Mouse (Mus musculus) heart, embryonic 10.5 days (tissue): Measurements from ENCODE around the gene Ptprt. TPM values are rescaled to one million over a fixed set of nuclear protein-coding genes. Genes with fewer than 3 reads are reported as not detected.
A peak's percentile ranks its signal among the peaks of the same experiment; 100 is the strongest.

ENCODE experiments used
- DNase-seq: peaks from one replicate; pipeline ENCODE4 v3.0.0-alpha.2; 2017; ENCODE audit warnings: low spot score
- H3K27ac ChIP-seq: fragments of 300-500 bp; sonication (generic); 2 replicates; pipeline ENCODE4 v1.5.1; 2016; ENCODE audit warnings: mild to moderate bottlenecking
- H3K27me3 ChIP-seq: fragments of 300-500 bp; sonication (generic); 2 replicates; pipeline ENCODE4 v1.6.1; 2016; ENCODE audit warnings: mild to moderate bottlenecking; ENCODE audit not compliant: poor library complexity, insufficient read depth, severe bottlenecking
- H3K36me3 ChIP-seq: fragments of 300-500 bp; sonication (generic); 2 replicates; pipeline ENCODE4 v1.6.1; 2016; ENCODE audit warnings: mild to moderate bottlenecking, moderate library complexity
- H3K4me1 ChIP-seq: fragments of 300-500 bp; sonication (generic); 2 replicates; pipeline ENCODE4 v1.6.1; 2016; ENCODE audit warnings: mild to moderate bottlenecking
- H3K4me3 ChIP-seq: fragments of 300-500 bp; sonication (generic); 2 replicates; pipeline ENCODE4 v1.5.1; 2016; ENCODE audit warnings: mild to moderate bottlenecking, moderate library complexity
- H3K9me3 ChIP-seq: fragments of 300-500 bp; sonication (generic); 2 replicates; pipeline ENCODE4 v1.6.1; 2016; ENCODE audit warnings: mild to moderate bottlenecking, moderate library complexity
- WGBS: fragments of 180-500 bp; shearing (Covaris S2); methylation state at CpG from one replicate; pipeline ENCODE4 v1.1.7; 2016; 5-methylcytosine and 5-hydroxymethylcytosine counted together
- polyA plus RNA-seq: library from polyadenylated mRNA; unstranded; fragments of >200 nt; fragmentation: Nextera tagmentation; extraction: Ambion mirVana; gene quantifications from 2 replicates; pipeline ENCODE4 v1.2.1, GENCODE M21; 2016

Gene Ptprt
- polyA plus RNA-seq, 1 experiment from 2014 or later = 0.51 TPM

DNA sequence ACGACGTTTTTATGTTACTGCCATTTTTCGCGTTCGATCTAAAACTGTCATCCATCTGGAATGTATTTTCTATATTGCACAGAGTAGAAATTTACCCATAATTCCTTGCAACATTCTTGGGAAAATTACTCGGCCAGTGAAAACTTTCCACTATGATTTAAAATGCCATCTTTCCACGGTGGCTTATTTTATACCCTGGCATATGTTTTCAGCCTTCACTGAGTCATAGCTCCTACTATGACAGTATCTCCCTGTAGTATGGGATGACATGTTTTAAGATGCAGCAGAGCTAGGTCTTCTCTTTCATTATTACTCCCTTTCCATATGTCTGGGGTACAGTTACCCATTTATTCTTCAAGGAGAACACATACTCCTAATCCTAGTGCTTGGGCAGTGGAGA is 753.7 kb downstream of the Ptprt start:
- Histone ChIP-seq H3K27me3 (no peaks in the 10 kb centered on the region), H3K27ac (no peak overlapping the region)
- WGBS = 93% methylated on average over 7 of the region's 7 CpGs

GRCm38 (mm10) chr2:161902196-161902595 is 758.8 kb downstream of the Ptprt start:
- Histone ChIP-seq H3K4me1 (0 out of 2 replicates have a peak, but pooled peaks cover 5% of the 10 kb centered on the region), H3K36me3 (no peaks in the 10 kb centered on the region), H3K4me3 (no peak overlapping the region), H3K27ac (no peak overlapping the region), H3K9me3 (no peaks in the 10 kb centered on the region), H3K27me3 (no peaks in the 10 kb centered on the region)
- WGBS = 81% methylated on average over 3 of the region's 3 CpGs
- no peak for DNase-seq

More for the DNA sequence above, 753.7 kb downstream of the Ptprt start:
- no peak for DNase-seq
- Histone ChIP-seq H3K4me3 (no peak overlapping the region), H3K9me3 (no peaks in the 10 kb centered on the region), H3K36me3 (no peaks in the 10 kb centered on the region), H3K4me1 (0 out of 2 replicates have a peak, but pooled peaks cover 5% of the 10 kb centered on the region)

DNA sequence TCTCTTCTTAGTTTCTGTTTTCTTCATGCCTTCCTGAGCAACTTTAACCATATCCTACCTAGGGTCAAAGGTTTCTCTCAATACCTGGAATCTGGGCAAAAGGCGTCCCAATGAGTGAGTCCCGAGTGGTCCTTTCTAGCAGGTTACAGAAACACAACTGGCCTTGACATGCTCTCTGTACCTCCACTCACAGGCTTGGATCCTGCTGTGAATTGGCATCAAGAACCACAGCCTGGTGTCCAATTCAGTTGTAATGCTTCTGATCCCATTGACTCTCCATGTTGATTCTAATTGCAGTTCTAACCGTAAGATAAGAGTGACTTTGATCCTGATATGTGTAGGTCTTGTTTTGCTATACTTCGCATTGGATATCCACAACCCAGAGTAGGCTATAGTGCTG is 776.5 kb downstream of the Ptprt start:
- Histone ChIP-seq H3K27ac (no peak overlapping the region), H3K4me3 (no peak overlapping the region), H3K36me3 (no peaks in the 10 kb centered on the region), H3K4me1 (no peaks in the 10 kb centered on the region), H3K9me3 (no peaks in the 10 kb centered on the region), H3K27me3 (no peaks in the 10 kb centered on the region)
- WGBS = 88% methylated on average over 4 of the region's 4 CpGs
- no peak for DNase-seq

DNA sequence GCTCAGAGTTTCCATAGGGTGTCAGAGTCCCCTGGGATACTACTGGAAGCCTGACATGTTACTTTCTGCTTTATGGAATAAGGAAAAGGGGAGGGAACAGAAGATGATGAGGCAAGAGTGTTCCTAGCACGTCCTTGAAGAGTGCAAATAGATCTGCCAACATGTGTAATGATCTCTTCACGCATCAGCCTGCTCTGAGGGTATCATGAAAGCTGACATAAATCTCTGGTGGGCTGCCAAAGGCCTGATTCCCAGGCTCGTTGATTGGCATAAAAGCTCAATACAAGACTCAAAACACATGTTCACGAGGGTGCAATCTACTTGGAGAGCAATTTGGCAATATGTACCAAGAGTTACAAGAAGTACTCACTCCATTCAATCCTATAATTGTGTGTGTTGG is 778.4 kb downstream of the Ptprt start:
- H3K4me3 ChIP-seq = no peak overlapping the region
- H3K9me3 ChIP-seq = no peaks in the 10 kb centered on the region
- H3K4me1 ChIP-seq = no peaks in the 10 kb centered on the region
- DNase-seq = no peak
- H3K36me3 ChIP-seq = no peaks in the 10 kb centered on the region
- no peaks in the 10 kb centered on the region for H3K27me3 ChIP-seq
- H3K27ac ChIP-seq = no peak overlapping the region
- WGBS = 73% methylated on average over 4 of the region's 4 CpGs

DNA sequence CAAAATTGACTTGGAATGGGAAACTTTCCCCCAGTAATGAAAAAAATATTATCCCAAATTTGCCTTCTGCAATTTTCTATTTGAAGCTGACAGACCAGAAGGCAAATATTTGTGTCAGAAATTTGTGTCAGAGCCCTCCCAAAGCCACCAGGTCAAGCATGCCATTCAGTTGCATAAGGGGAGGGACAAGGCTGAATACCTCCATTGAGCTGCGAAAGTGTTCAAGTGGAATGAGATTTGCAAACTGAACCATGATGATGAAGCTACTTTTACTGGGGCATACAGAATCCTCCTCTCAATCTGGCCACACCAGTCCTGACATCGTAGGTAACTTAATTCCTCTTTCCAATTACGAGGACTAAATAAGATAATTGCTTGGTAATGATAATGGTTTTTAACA is 780.0 kb downstream of the Ptprt start:
- H3K27ac ChIP-seq = no peak overlapping the region
- H3K4me3 ChIP-seq = no peak overlapping the region
- no peaks in the 10 kb centered on the region for H3K4me1 ChIP-seq
- no peaks in the 10 kb centered on the region for H3K9me3 ChIP-seq
- H3K36me3 ChIP-seq = no peaks in the 10 kb centered on the region
- WGBS = 84% methylated on average over 3 of the region's 3 CpGs
- DNase-seq = no peak
- no peaks in the 10 kb centered on the region for H3K27me3 ChIP-seq

DNA sequence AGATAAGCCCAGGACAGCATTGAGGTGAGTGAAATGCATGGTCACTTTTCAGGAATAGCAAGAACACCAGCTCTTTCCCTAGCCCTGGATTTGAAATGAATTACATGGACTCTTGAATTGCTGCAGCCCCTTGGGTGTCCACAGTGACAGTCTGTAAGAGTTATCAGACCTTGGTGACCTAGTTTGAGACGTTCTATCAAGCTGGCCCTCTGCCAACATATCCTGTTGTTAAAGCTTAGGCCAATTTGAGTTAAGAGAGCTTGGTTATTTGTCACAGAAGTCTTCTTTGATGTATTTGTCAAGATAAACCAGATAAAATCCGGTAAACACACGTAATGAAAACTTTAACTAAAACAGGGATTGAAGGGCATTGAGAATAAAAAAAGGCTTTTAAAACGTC is 795.7 kb downstream of the Ptprt start:
- H3K36me3 ChIP-seq = no peaks in the 10 kb centered on the region
- DNase-seq = no peak

DNA sequence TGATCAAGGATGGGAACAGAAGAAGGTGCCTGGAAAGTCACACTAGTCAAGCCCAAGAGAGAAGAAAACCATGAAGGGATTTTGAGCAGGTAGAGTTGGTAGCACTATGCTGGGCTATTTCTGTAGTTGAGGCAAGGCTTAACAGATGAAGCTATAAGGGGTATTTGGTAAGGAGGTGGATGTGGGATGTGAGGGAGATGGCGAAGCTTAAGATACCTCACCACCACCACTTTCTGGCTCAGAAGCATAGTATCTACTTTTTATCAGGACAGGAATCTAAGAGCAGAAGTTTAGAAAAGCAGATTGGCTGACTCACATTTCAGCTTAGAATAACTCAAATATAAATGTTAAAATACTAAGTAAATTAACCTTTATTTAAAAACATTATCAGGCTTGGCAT is 802.1 kb downstream of the Ptprt start:
- DNase-seq = no peak
- no peak overlapping the region for H3K4me3 ChIP-seq
- no peaks in the 10 kb centered on the region for H3K9me3 ChIP-seq
- WGBS = 89% methylated on average over 1 of the region's 1 CpGs
- H3K36me3 ChIP-seq = no peaks in the 10 kb centered on the region
- H3K27me3 ChIP-seq = no peaks in the 10 kb centered on the region
- no peaks in the 10 kb centered on the region for H3K4me1 ChIP-seq
- H3K27ac ChIP-seq = no peak overlapping the region

More for the DNA sequence above, 795.7 kb downstream of the Ptprt start:
- Histone ChIP-seq H3K4me3 (no peak overlapping the region), H3K9me3 (no peaks in the 10 kb centered on the region), H3K4me1 (no peaks in the 10 kb centered on the region), H3K27me3 (no peaks in the 10 kb centered on the region), H3K27ac (no peak overlapping the region)
- WGBS = 55% methylated on average over 4 of the region's 4 CpGs

DNA sequence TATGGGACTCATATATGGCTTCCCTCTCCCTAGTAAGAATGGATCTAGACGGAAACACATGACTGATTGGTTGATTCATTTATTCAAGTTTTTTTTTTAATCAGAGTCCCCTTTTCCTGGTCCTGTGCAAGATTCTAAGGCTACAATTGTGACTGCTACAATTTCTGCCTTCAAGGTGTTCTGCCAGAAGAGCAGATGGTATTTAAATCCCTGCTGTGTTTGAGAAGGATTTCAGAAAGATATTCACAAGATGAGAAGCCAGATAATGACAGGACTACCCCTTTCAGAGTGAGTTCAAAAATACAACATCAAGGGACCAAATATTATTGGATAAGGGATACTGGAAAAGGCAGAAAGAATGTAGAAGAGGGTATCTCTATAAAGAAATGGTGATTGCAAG is 802.6 kb downstream of the Ptprt start:
- Histone ChIP-seq H3K27me3 (no peaks in the 10 kb centered on the region), H3K36me3 (no peaks in the 10 kb centered on the region), H3K27ac (no peak overlapping the region), H3K4me3 (no peak overlapping the region), H3K9me3 (no peaks in the 10 kb centered on the region), H3K4me1 (no peaks in the 10 kb centered on the region)
- no peak for DNase-seq
- 73% methylated on average over 1 of the region's 1 CpGs for WGBS

DNA sequence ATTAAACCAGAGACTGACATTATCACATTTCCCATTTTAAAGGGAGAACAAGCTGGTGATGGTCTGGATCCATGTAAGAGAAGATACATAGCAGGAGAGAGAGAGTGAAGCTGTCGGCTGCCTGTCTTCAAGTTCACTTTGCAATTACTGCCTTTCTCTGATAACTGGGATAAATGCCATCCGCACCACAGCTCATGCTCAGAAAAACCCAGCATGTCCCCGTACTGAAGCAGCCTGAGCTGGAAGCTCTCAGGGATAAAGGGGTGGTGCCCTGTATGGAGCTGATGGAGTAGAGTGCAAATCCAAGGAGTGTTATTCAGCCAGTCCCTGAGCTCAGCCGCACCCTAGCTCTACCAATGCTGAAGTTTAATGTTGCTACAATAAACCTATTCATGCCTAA is 825.9 kb downstream of the Ptprt start:
- Histone ChIP-seq H3K27me3 (no peaks in the 10 kb centered on the region), H3K9me3 (no peaks in the 10 kb centered on the region), H3K4me1 (peaks cover 7% of the 10 kb centered on the region; the same call in 1 of the 2 replicates), H3K36me3 (no peaks in the 10 kb centered on the region), H3K4me3 (no peak overlapping the region), H3K27ac (no peak overlapping the region)
- no peak for DNase-seq
- WGBS = 46% methylated on average over 4 of the region's 4 CpGs

GRCm38 (mm10) chr2:161833846-161834245 is 827.1 kb downstream of the Ptprt start:
- H3K27ac ChIP-seq = no peak overlapping the region
- WGBS = 71% methylated on average over 2 of the region's 2 CpGs
- no peak for DNase-seq

DNA sequence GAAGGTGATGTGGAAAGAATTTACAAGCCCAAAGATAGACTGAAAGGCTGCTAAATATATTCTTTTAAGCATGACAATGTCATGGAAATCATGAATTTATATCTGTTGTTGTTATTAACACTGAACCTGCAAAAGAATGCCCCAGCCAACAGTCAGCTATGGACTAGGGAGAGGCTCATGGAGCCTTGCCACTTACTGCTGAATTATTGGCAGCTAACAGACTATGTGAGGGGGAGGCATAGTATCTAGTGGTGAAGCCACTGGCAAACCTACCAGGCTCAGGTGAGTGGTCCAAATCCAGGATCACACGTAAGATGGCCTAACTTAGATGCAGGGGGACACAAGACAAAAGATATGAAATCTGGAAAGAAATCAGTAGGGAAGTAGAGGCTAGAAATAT is 847.6 kb downstream of the Ptprt start:
- 69% methylated on average over 1 of the region's 1 CpGs for WGBS
- no peaks in the 10 kb centered on the region for H3K36me3 ChIP-seq
- H3K9me3 ChIP-seq = no peaks in the 10 kb centered on the region
- peak; percentile 17 for DNase-seq
- no peak overlapping the region for H3K4me3 ChIP-seq
- H3K4me1 ChIP-seq = no peaks in the 10 kb centered on the region
- H3K27ac ChIP-seq = no peak overlapping the region
- no peaks in the 10 kb centered on the region for H3K27me3 ChIP-seq

More at GRCm38 (mm10) chr2:161833846-161834245, 827.1 kb downstream of the Ptprt start:
- Histone ChIP-seq H3K4me3 (no peak overlapping the region), H3K4me1 (peaks cover 7% of the 10 kb centered on the region; the same call in 1 of the 2 replicates), H3K36me3 (no peaks in the 10 kb centered on the region), H3K27me3 (no peaks in the 10 kb centered on the region), H3K9me3 (no peaks in the 10 kb centered on the region)

- 73% methylated on average over 9 of the region's 9 CpGs for WGBS
These were observed 852.7 kb downstream of the Ptprt start for GRCm38 (mm10) chr2:161808086-161808801.

GRCm38 (mm10) chr2:161806287-161807007 is 854.5 kb downstream of the Ptprt start:
- WGBS = 72% methylated on average over 8 of the region's 8 CpGs
- DNase-seq = no peak

More at GRCm38 (mm10) chr2:161808086-161808801, 852.7 kb downstream of the Ptprt start:
- Histone ChIP-seq H3K36me3 (no peaks in the 10 kb centered on the region), H3K27ac (no peak overlapping the region), H3K9me3 (no peaks in the 10 kb centered on the region), H3K4me3 (no peak overlapping the region), H3K4me1 (no peaks in the 10 kb centered on the region), H3K27me3 (no peaks in the 10 kb centered on the region)
- no peak for DNase-seq

More at GRCm38 (mm10) chr2:161806287-161807007, 854.5 kb downstream of the Ptprt start:
- Histone ChIP-seq H3K4me3 (no peak overlapping the region), H3K9me3 (no peaks in the 10 kb centered on the region), H3K27ac (no peak overlapping the region), H3K27me3 (no peaks in the 10 kb centered on the region), H3K36me3 (no peaks in the 10 kb centered on the region), H3K4me1 (no peaks in the 10 kb centered on the region)
